Mouse (Mus musculus) lung, postnatal 0 days (tissue): ENCODE measurements around the gene Fgfr4.

Experiments used
- CTCF ChIP-seq: IDR thresholded peaks from 2 replicates; pipeline ENCODE4 v1.5.1; 2016; ENCODE audit warnings: antibody characterized with exemption, mild to moderate bottlenecking
- EP300 ChIP-seq: IDR thresholded peaks from 2 replicates; pipeline ENCODE4 v1.6.1; 2016; ENCODE audit warnings: antibody characterized with exemption, mild to moderate bottlenecking, control low read depth

GRCm38 (mm10) chr13:55165831-55166339 lies 13.4 kb downstream of the Fgfr4 start:
- TF ChIP-seq CTCF (no peak), EP300 (no peak)
